Mouse (Mus musculus) left cerebral cortex, adult 11 months (tissue): ENCODE measurements at regions not wholly inside any gene's neighbourhood (a gene's known extent, or its start where the extent isn't known, plus 50 kb on each side); places are given as distances from the start of the nearest gene placed in this dataset.

ENCODE experiments used
- DNase-seq: peaks from one replicate; pipeline ENCODE4 v3.0.0; 2022; ENCODE audit warnings: low spot score

GRCm38 (mm10) chr19:49379646-49380045 is 1173.8 kb downstream of the Sorcs3 start:
- no peak for DNase-seq

GRCm38 (mm10) chr19:49396257-49396656 is 1190.4 kb downstream of the Sorcs3 start:
- DNase-seq, result no peak

GRCm38 (mm10) chr19:49415326-49415725 is 1209.5 kb downstream of the Sorcs3 start:
- no peak for DNase-seq

GRCm38 (mm10) chr19:49423059-49423900 is 1217.5 kb downstream of the Sorcs3 start:
- no peak for DNase-seq
